Mouse (Mus musculus) spleen, postnatal 10 days (tissue): ENCODE measurements around the gene Serinc2.

Experiments
- DNase-seq, 2 experiments: peaks; one replicate each; pipeline ENCODE4 v3.0.0; 2021 to 2022; ENCODE audit warnings: low spot score in 2 of 2

Gene Serinc2

DNA sequence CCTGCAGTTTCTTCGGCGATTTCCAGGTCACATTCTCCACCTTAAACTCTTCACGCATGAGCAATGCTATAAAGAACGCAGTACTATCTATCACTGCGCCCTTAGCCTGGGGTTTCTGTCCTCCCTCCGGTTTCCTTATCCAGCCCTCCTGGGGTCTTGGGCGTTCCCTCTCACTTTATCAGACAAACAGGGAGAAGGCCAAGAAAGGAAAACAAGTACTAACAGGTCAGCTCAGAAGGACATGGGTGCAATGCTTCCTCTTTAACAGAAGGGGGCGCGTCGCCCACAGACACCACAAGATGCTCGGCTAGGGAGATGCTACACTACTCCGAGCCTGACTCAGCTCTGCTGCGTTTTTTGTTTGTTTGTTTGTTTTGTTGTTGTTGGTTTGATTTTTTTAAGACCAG lies 18.1 kb upstream of the Serinc2 start:
- peak; percentile 61 to 70 for DNase-seq

DNA sequence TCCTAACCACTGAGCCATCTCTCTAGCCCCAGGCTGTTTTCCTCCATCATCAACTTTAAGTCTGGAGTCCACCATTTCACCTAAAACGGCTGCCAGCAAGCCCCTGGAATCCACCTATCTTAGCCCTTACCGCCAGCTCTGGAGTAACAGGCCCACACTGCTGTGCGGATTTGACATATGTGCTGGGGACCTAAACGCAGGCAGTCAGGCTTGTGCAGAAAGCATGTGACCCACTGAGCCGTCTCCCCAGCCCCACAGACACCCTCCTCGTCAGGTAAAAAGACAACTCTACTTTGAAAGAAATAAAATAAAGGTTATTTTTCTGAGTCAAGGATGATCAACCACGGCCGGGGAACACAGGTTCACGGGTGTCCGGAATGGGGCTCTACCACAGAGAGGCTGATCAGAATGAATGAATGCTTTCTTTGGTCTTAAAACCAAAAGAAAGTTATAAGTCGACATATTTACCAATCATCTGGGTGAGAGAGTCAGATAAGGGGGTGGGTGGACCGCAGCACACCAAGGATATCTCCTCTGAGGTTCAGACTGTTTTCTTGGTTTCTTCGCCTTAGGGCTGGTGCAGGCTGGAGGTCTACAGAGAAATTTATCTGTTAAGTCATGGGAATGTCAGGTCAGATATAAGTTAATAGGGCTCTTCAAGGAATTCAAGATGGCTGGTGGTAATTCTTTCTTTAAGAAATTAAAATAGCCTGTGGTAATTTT lies 17.4 kb upstream of the Serinc2 start:
- peak; percentile 48 to 51 for DNase-seq

DNA sequence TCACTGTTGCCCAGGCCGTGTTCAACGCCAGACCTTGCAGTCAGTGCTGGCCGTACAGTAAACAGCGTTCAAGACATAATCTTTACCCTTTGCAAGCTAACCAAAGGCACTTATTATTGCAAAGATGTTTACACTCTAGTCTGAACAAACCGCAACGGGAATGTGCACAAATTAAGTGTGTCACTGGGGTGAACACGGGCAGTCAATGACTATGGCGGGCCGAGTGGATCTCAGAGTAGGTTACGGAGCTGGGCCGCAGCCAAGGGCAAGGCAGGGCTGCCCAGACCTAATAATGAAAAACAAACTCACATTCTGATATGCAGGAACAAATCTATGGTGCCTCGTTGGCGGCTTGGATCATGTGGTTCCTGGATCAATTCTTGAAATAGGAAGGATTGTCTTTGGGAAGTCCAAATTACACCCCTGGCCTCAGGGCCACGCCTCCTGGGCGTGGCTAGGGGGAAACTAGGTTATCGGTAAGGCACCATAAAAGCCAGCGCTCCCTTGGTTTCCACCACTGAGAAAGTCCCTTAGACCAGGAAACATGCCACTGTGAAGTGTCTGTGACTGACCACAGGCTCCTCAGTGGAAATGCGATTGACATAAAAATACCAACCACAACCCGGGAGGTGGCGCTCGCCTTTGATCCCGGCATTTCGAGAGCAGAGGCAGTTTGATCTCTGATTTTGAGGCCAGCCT lies 16.2 kb upstream of the Serinc2 start:
- peak; percentile 78 to 87 for DNase-seq

DNA sequence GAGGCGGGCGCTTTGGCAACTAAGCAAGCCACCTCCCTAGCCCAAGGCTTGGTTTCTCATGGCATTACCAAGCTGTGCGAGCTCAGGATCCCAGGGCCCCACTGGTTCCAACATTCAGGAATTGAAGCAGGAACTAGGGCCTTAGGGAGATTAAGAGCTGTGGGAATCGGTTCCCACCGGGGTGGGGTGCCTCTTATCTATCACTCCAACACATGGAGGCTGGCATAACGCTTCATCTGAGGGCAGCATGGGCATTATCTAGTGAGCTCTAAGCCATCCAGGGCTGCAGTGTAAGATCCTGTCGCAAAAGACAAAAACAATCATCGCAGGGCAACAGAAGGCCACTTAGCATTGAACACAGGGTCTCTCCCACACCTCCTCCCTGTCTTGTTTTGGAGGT lies 15.5 kb upstream of the Serinc2 start:
- peak; percentile 38 to 62 for DNase-seq

DNA sequence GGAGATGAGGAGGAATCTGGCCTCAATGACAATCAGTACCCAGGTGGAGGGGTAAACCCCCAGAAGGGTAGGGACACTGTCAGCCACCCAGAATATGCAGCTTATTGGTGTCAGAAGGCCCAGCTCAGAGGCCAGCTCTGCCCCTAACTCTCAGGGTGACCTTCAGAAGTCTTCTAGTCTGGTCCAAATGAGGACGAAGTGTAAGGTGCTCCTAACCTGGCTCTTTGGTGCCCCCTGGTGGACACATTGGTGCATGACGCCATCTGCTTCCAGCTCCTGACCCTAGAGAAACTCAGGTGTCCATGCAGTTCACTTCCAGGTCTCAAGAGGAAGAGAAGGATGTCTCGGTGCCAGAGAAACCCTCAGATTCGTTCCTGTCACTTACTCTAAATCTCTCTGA lies 13.3 kb upstream of the Serinc2 start:
- DNase-seq = peak; percentile 88 to 92

DNA sequence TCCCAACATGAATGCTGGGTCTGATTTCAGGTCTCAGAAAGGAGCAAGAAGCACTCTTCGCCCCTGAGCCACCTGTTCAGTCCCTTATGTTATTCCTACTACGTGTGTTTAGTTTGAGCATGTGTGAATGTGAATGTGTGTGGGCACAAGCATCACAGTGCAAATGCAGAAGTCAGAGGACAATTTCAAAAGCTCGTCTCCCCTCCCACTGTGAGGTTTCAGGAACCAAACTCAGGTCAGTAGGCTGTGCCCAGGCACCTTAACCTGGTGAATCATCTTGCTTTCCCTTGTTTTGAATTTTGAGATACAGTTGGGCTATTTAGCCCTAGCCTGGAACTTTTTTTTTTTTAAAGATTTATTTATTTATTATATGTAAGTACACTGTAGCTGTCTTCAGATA lies 10.8 kb upstream of the Serinc2 start:
- no peak for DNase-seq

DNA sequence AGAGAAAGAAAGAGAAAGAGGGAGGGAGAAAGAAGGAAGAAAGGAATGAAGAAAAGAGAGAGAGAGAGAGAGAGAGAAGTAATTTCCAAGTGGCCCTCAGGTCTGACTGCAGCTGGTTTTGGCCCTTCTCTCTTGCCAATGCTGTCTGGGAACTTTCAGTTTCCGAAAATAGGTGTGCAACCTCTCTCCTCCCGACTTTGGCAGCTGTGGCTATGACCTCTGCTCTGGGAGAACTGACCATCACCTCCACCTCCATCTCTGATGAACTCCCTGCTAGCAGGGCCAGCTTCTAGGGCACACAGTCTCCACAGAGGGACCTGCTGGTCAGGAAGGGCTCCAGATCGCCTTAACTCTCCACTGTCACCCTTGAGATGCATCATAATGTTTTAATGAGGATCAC lies 7.5 kb upstream of the Serinc2 start:
- DNase-seq = no peak

DNA sequence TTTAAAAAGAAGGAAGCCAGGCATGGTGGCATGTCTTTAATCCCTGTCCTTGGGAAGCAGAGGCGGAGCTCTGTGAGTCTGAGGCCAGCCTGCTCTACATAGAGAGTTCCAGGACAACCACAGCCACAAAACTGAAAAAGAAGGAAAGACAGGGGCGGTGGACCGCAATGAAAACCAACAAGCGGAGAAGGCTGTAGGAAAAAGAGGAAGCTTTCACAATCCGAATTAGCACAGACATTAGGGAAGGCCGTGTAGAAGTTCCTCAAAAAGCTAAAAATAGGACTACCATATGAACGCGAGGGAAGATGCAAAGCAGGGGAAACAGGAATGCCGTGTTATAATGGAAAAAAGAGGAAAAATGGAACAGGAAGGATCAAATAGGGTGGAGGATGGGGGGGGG lies 4.8 kb upstream of the Serinc2 start:
- DNase-seq = no peak

DNA sequence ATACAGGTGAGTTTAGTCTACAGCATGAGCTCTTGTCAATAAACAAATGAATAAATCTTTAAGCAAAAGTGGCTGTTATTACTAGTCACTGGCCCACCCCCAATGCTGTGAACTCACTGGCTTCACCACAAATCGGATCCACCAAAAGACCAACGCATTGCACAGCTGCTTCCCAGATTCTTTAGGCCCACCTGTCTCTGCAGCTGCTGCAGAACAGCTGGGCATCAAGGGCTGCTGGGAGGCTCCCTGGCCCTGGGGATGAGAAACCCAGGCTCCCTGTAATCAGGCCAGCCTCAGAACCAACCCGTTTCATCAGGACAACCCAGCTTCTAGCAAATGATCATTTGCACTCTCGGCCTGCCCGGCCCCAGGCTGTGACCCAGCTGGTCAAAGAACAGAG lies 3.9 kb upstream of the Serinc2 start:
- DNase-seq = no peak

DNA sequence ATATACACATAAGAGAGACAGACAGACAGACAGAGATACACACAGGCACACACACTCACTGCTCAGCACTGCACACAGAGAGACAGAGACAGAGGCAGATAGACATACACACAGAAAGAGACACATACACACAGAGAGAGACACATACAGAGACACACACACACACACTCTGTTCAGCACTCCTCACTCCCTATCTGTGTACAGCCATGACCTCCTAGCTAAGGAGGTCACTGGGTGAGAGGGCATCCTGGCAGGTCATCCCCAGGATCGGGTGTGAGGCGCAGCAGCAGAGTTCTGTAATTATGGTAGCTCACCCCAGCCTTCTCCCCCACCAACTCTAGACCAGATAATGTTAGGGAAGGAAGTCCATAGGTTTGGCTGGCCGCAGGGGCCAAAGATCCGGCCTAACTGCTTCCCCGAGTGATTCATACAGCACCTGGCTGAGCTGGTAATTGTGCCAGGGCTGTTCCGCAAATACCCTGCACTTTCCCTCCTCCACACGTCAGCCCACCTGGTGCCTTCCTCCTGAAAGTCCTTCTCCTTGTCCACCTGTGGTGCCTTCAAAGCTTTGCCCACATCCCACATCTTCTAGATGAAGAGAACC lies 2.3 kb downstream of the Serinc2 start:
- no peak for DNase-seq

DNA sequence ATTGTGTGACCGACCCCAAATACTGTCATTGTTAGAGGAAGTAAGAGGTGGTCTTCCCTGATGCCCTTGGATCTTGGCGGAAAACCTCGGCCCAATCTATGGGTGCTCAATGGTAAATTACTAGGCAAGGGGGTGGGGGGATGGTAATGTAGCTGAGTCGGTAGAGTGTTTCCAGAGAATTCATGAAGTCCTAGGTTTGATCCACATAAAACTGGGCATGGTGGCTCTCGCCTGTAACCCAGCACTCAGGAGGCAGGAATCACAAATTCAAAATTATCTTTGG lies 3.2 kb downstream of the Serinc2 start:
- DNase-seq = no peak

DNA sequence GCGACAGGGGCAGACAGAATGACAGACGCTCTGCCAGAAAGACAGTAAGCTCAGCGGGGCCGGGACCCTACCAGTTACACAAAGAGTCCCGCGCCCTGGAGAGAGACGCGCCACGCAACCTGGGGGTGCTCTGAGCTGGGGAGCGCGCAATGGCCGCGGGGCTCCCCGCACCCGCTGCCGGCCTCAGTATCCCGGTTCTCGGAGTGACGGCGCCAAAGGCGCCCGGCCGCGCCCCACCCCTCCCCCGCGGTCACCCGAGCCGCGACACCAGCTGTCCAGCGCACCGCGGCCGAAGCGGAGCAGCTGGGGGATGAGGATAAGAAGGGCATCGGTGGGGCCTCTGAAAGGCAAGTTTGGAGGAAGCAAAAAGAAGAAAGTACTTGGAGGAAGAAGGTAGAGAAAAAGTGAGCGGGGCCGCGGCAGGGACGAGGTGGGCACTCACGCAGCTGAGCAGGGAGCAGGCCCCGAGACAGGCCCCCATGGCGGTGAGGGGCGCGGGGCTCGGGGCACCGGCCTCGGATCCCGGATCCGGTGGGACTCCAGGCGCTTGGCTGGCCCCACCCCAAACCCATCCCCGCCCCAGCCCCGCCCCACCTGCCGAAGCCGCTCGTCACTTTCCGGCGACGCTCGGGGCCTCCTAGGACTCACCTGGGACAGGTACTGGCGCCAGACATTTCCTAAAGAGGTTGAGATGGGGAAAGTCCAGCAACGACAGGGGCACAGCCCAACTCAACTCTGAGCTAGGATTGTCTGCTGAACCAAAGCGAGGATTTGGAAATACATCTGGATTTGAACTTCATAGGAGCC lies 3.8 kb downstream of the Serinc2 start:
- no peak for DNase-seq

DNA sequence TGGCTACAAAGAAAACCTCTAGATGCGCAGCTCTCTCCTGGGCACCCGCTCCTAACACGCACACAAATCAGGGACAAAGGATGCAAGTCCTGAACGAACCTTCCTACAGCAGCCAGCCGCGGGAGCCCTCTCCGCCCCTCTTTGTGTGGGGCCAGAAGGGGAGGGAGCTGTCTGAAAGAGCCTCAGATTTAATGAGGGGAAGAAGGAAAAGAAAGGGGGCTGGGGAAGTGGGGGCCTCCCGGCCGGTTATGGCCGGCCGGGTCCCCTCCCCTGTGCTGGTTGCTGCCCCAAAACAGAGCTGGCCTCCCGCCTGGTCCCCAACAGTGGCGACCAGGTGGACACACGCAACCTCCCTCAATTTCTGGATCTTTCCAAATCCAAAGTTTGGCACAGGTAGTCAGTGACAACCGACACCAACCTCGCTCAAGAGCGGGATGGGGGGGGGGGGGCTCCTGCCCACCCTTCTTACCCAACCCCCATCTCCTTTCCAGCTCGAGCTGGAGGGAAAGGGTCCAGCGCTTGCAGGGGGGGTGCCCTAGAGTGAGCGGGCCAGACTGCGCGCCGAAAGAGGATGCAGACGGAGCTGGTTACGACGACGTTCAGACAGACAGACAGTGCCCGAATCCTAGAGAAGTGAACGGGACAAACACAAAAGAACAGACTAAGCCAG lies 4.5 kb downstream of the Serinc2 start:
- DNase-seq = no peak

DNA sequence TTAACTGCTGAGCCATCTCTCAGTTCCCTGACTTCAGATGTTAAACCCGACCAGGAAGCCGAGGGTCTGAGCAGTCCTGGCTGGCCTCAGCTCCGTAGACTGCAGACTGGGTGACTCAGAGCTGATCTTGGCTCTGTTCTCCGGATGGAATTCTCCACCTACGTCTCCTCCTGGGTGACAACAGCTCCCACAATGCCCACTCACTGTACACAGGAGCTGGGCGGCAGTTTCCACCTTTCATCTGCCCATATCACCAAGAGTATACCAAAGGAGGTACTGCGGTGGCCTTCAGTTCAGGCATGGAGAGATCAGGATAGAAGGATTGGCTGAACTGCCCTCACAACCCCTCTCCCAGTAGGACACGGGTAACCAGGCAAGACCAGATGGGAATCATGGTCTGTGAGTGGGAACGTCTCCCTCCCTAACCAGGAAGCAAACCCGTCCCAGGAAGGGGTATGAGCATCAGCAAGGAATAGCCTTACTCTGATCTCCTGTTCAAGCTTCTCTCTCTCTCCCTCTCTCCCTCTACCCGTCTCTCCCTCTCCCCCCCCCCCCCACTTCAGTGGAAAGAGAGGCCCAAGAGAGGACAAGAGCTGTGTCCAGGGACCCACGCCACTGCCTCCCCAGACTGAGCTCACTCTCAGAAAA lies 5.2 kb downstream of the Serinc2 start:
- no peak for DNase-seq

DNA sequence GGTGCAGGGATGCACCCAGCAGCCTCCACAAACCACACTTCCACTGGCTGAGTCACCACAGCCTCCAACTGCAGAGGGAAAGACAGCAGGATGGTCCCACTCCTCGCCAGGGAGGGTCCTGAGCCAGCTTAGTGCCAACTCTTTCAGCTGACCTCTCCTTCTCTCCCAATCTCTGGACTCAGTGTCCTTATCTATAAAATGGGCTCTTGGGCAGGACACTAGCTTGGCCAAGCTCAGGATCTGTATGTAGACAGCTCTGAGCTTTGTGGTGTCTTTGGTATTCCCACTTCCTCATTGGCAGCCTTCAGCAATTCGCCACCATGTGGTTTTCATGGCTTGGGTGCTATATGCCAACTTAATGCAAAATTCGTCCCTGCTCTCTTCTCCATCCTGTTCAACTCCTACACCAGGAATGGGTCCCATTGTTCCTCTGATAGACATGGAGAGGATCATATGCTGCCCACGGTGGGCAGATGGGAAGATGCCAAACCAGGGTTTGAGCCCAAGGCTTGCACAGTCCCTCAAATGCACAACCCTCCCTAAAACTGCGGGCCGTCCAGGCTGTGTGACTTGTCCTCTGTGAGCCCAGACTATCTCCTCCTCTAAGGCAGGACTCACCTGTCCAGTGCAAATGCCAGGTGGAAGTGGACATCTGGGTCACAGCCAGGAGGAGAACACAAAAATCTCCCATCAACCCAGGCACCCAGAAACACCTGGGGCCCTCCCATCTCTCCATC lies 8.2 kb downstream of the Serinc2 start:
- DNase-seq = no peak

DNA sequence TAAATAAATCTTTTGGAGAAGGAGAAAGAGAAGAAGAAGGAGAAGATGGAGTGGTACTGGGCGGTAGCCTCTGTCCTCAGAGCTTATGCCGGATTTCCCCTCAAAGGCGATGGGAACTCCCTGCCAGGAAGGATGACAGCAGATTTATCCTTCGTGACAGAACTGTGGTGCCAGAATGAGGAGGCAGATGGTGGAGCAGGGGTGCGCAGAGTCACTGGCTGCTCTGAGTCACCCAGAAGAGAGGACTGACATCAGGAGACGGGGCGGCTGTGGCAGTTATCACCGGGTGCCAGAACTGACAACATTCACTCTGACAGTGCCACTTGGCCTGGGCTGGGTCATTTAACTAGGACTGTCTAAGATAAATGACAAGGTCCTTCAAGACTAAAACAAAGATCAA lies 8.9 kb downstream of the Serinc2 start:
- peak in 1 of 2 experiments; percentile 38 for DNase-seq

DNA sequence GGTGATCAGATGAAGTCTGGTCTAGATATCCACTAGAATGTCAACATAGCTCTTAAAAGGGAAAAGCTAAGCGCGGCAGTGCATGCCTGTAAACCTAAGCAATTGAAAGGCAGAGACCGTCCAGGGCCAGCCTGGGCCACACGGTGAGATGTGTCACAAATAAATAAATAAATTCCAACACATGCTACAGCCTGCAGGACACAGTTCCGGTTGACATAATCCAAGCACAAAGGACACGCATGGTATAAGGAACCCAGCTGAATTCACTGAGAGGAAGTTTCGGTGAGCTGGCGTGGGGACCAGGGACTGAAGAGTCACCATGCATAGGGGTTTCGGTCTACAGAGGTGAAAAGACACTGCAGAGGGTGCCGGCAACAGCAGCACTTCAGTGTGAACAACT lies 10.3 kb downstream of the Serinc2 start:
- DNase-seq = no peak

DNA sequence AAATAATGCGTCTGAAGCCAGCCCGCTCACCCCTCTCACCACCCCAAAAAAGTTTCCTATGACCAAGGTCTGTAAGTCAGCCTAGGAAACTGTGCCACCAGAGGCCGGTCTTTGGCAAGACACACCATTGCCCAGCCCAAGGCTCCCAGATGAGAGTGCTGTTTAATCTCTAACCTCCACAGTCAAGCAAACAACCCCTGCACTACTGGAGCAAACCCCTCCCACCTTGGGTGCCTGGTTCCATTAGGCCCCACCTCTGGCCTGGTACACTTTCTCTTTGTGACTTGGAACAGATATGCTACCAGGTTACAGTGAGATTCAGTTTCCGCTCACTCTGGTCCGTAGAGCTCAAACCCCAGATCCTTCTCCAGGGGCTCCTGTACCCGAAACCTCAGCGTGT lies 11.9 kb downstream of the Serinc2 start:
- DNase-seq = peak in 1 of 2 experiments; percentile 45

DNA sequence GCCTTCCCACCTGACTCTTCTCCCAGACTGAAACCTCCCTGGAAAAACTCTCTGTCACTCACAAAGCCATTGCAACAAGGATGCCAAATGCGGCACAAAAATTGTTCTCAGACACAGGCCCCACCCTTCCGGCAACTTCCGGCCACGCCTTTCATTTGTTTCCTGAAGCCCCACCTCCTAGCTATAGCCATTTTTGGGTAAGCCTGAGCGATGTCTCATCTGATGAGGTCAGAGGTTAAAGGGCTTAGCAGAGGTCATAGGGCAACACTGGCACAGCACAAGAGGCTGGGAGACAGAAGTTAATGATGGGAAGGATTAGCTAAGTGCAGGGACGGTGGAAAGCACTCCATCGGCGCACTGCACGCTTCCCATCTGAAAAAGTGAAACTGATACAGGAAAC lies 12.4 kb downstream of the Serinc2 start:
- no peak for DNase-seq

DNA sequence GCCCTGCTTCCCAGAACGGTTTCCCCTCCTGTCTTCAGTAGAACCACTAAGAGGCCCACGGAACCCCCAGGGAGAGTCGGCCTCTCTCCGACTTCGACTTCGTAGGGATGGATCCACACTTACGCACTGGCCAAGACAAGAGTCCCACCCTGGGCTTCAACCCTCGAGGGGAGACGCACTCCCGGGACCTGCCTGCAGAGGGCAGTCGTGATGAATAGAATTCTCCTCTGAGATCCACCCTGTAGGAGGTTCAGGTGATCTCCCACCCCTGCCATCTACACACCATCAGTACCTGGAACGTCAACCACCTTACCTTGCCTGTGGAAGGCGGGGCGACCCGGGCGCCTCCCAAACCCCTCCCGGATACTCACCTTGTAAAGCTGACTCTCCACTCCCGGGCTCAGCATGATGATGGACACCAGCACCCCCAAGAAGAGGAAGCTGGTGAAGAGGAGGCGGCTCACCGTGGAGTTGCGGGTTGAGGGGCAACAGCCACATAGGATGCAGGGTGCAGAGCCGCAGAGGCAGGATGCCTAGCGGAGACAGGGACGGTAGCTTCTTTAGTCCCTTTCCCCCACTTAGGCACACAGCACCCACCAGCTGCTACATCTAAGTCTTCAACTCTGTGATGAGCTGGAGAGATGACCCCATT lies 14.2 kb downstream of the Serinc2 start:
- DNase-seq = peak; percentile 80 to 84
